Mouse (Mus musculus) central nervous system, embryonic 18 days (tissue): ENCODE results near the gene Metap1d. TPM values are rescaled to one million over a fixed set of nuclear protein-coding genes. Genes with fewer than 3 reads are reported as not detected.

Source experiments
- polyA plus RNA-seq: library from polyadenylated mRNA; depleted of rRNA; stranded (reverse); fragments of >200 nt; gene quantifications from 2 replicates; pipeline ENCODE4 v1.2.3, GENCODE M21; 2012; rRNA removed

The Metap1d gene
- 60.7 and 64.9 TPM in 2 replicates for polyA plus RNA-seq

GRCm38 (mm10) chr2:71453161-71453916 lies at the start of gene Metap1d:
TSS of gene Metap1d (plus strand) at chr2:71453276.

GRCm38 (mm10) chr2:71528014-71528713 lies 75.1 kb downstream of the Metap1d start, which contains the start of gene Dlx1:
TSS of gene Dlx1 (plus strand) at chr2:71528113.

GRCm38 (mm10) chr2:71546640-71547071 lies 93.6 kb downstream of the Metap1d start, which contains the start of gene Dlx2:
TSS of gene Dlx2 (minus strand) at chr2:71546754.

Other genes with a start within 250 kb of the Metap1d start
- gene Dync1i2, start 241.6 kb upstream of the Metap1d start, polyA plus RNA-seq = 286 and 296 TPM in 2 replicates
- gene Slc25a12, start 85.5 kb upstream of the Metap1d start, polyA plus RNA-seq = 75.1 and 81.3 TPM in 2 replicates
- 30.2 and 34.3 TPM in 2 replicates for gene Hat1, start 64.3 kb upstream of the Metap1d start, polyA plus RNA-seq
- gene Dlx1, start 74.8 kb downstream of the Metap1d start, polyA plus RNA-seq = 93.0 and 114 TPM in 2 replicates
- 11.3 and 19.8 TPM in 2 replicates for gene Dlx2, start 93.5 kb downstream of the Metap1d start, polyA plus RNA-seq